Mouse (Mus musculus) neural tube, embryonic 11.5 days (tissue): ENCODE measurements around the gene Megf6. TPM values are rescaled to one million over a fixed set of nuclear protein-coding genes. Genes with fewer than 3 reads are reported as not detected.

Experiments used
- ATAC-seq: fragments of 200-750 bp; cut with Nextera tagmentation; 2 replicates; pipeline ENCODE4 v1.8.0; 2017; ENCODE audit warnings: moderate number of reproducible peaks, mild to moderate bottlenecking, moderate TSS enrichment, moderate library complexity; ENCODE audit not compliant: insufficient read depth, low FRiP score, low TSS enrichment
- DNase-seq: peaks from one replicate; pipeline ENCODE4 v3.0.0-alpha.2; 2015; ENCODE audit warnings: low spot score
- H3K27ac ChIP-seq: fragments of 300-500 bp; sonication (generic); 2 replicates; pipeline ENCODE4 v1.5.1; 2014; ENCODE audit warnings: low read depth, mild to moderate bottlenecking, low read length
- H3K27me3 ChIP-seq: fragments of 300-500 bp; sonication (generic); 2 replicates; pipeline ENCODE4 v1.6.1; 2014; ENCODE audit warnings: mild to moderate bottlenecking, low read length, mixed read lengths; ENCODE audit not compliant: control insufficient read depth, insufficient read depth
- H3K36me3 ChIP-seq: fragments of 300-500 bp; sonication (generic); 2 replicates; pipeline ENCODE4 v1.6.1; 2014; ENCODE audit warnings: mild to moderate bottlenecking, low read length, moderate library complexity, mixed read lengths; ENCODE audit not compliant: control insufficient read depth, insufficient read depth
- H3K4me1 ChIP-seq: fragments of 300-500 bp; sonication (generic); 2 replicates; pipeline ENCODE4 v1.6.1; 2014; ENCODE audit warnings: low read length, mixed read lengths; ENCODE audit not compliant: control insufficient read depth, insufficient read depth
- H3K4me2 ChIP-seq: fragments of 300-500 bp; sonication (generic); 2 replicates; pipeline ENCODE4 v1.6.1; 2014; ENCODE audit warnings: low read depth, mild to moderate bottlenecking, moderate library complexity
- H3K4me3 ChIP-seq: fragments of 300-500 bp; sonication (generic); 2 replicates; pipeline ENCODE4 v1.5.1; 2014; ENCODE audit warnings: low read depth, low read length
- H3K9ac ChIP-seq: fragments of 300-500 bp; sonication (generic); 2 replicates; pipeline ENCODE4 v1.6.1; 2014; ENCODE audit warnings: mild to moderate bottlenecking, low read length
- H3K9me3 ChIP-seq: fragments of 300-500 bp; sonication (generic); 2 replicates; pipeline ENCODE4 v1.6.1; 2016; ENCODE audit warnings: low read length; ENCODE audit not compliant: control insufficient read depth
- WGBS: fragments of 180-500 bp; shearing (Covaris S2); extraction: QIAGEN DNeasy Blood & Tissue Kit; methylation state at CpG from one replicate; pipeline ENCODE4 v1.1.7; 2014; 5-methylcytosine and 5-hydroxymethylcytosine counted together
- polyA plus RNA-seq: library from polyadenylated mRNA; unstranded; fragments of >200 nt; fragmentation: Nextera tagmentation; extraction: Ambion mirVana; gene quantifications from 2 replicates; pipeline ENCODE4 v1.2.1, GENCODE M21; 2014

Megf6 gene
- polyA plus RNA-seq, 1 experiment from 2014 or later, result 22.1 TPM

GRCm38 (mm10) chr4:154309131-154309530 lies 138.6 kb downstream of the Megf6 start:
- no peak for ATAC-seq
- H3K4me2 ChIP-seq, result no peak overlapping the region
- no peaks in the 10 kb centered on the region for H3K27me3 ChIP-seq
- no peak overlapping the region for H3K4me3 ChIP-seq
- no peaks in the 10 kb centered on the region for H3K4me1 ChIP-seq
- H3K9ac ChIP-seq, result no peak overlapping the region
- H3K9me3 ChIP-seq, result no peaks in the 10 kb centered on the region
- 92% methylated on average over 2 of the region's 2 CpGs for WGBS
- H3K36me3 ChIP-seq, result no peaks in the 10 kb centered on the region
- no peak for DNase-seq
- H3K27ac ChIP-seq, result no peak overlapping the region

- H3K4me3 ChIP-seq, result no peak overlapping the region
- ATAC-seq (no peak), DNase-seq (no peak)
- H3K9me3 ChIP-seq, result no peaks in the 10 kb centered on the region
- no peak overlapping the region for H3K4me2 ChIP-seq
- 77% methylated on average over 9 of the region's 9 CpGs for WGBS
- H3K27me3 ChIP-seq, result no peaks in the 10 kb centered on the region
- H3K36me3 ChIP-seq, result no peaks in the 10 kb centered on the region
- H3K9ac ChIP-seq, result no peak overlapping the region
- H3K27ac ChIP-seq, result no peak overlapping the region
- H3K4me1 ChIP-seq, result no peaks in the 10 kb centered on the region
Observed at GRCm38 (mm10) chr4:154310576-154311262, 140.2 kb downstream of the Megf6 start.

GRCm38 (mm10) chr4:154312143-154312812 lies 141.7 kb downstream of the Megf6 start:
- no peak for DNase-seq
- 88% methylated on average over 2 of the region's 2 CpGs for WGBS
- Histone ChIP-seq H3K27me3 (no peaks in the 10 kb centered on the region), H3K36me3 (no peaks in the 10 kb centered on the region), H3K27ac (no peak overlapping the region), H3K4me1 (no peaks in the 10 kb centered on the region), H3K9ac (no peak overlapping the region), H3K4me2 (no peak overlapping the region), H3K9me3 (no peaks in the 10 kb centered on the region), H3K4me3 (no peak overlapping the region)
- no peak for ATAC-seq

- Histone ChIP-seq H3K4me2 (no peak overlapping the region), H3K9me3 (no peaks in the 10 kb centered on the region), H3K4me3 (no peak overlapping the region), H3K27ac (no peak overlapping the region), H3K9ac (no peak overlapping the region), H3K36me3 (no peaks in the 10 kb centered on the region), H3K4me1 (no peaks in the 10 kb centered on the region), H3K27me3 (no peaks in the 10 kb centered on the region)
- DNase-seq (no peak), ATAC-seq (no peak)
- 44% methylated on average over 4 of the region's 4 CpGs for WGBS
Observed at GRCm38 (mm10) chr4:154312935-154313621, 142.5 kb downstream of the Megf6 start.

GRCm38 (mm10) chr4:154313622-154313967 lies 143.1 kb downstream of the Megf6 start:
- no peaks in the 10 kb centered on the region for H3K4me1 ChIP-seq
- H3K4me3 ChIP-seq, result no peak overlapping the region
- no peak for DNase-seq
- ATAC-seq, result no peak
- 71% methylated on average over 11 of the region's 11 CpGs for WGBS
- H3K27ac ChIP-seq, result no peak overlapping the region
- H3K27me3 ChIP-seq, result no peaks in the 10 kb centered on the region
- no peaks in the 10 kb centered on the region for H3K9me3 ChIP-seq
- no peaks in the 10 kb centered on the region for H3K36me3 ChIP-seq
- no peak overlapping the region for H3K4me2 ChIP-seq
- no peak overlapping the region for H3K9ac ChIP-seq

Other genes starting within 250 kb of the Megf6 start
- 100 and 104 TPM in 2 replicates for gene A430005L14Rik, start 213.5 kb upstream of the Megf6 start, polyA plus RNA-seq
- gene Dffb, start 195.6 kb upstream of the Megf6 start, polyA plus RNA-seq, result 10.2 and 11.7 TPM in 2 replicates
- gene Cep104, start 195.5 kb upstream of the Megf6 start, polyA plus RNA-seq, result 22.3 and 22.9 TPM in 2 replicates
- gene Lrrc47, start 159.0 kb upstream of the Megf6 start, polyA plus RNA-seq, result 15.2 and 18.6 TPM in 2 replicates
- 8.5 and 10.5 TPM in 2 replicates for gene Smim1, start 144.5 kb upstream of the Megf6 start, polyA plus RNA-seq
- gene Ccdc27, start 128.1 kb upstream of the Megf6 start, polyA plus RNA-seq, result not detected in 2 replicates
- gene Trp73, start 30.5 kb upstream of the Megf6 start, polyA plus RNA-seq, result 0.31 and 0.35 TPM in 2 replicates
- gene Wrap73, start 28.4 kb upstream of the Megf6 start, polyA plus RNA-seq, result 43.8 and 45.5 TPM in 2 replicates
- 145 and 153 TPM in 2 replicates for gene Tprgl, start 10.1 kb upstream of the Megf6 start, polyA plus RNA-seq
- 2.0 and 3.3 TPM in 2 replicates for gene Arhgef16, start 130.9 kb downstream of the Megf6 start, polyA plus RNA-seq
- 0.27 TPM in 1 of 2 replicates, not detected in the other for gene B230104I21Rik, start 165.4 kb downstream of the Megf6 start, polyA plus RNA-seq